30 mouse cellular contexts compared by ENCODE assay signal in the genomic region with DNA sequence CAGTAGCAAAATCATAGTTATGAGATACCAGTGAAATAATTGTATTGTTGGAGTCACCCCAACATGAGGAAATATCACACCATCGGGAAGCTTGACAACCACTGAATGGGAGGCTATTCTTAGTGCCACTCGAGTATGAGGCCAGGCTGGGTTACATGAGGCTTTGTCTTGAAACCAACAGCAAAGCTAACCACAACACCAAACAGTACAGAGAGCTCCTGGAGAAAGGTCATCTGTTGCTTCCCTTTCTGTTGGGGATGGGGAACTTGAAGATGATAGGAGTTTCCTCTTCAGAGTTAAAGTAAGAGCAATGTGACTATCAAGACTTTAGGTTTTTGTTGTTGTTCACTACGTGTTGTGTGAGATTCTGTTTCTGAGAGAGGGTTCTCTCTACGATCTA. TPM values are rescaled to one million over a fixed set of nuclear protein-coding genes. Genes with fewer than 3 reads are reported as not detected.
DNase-seq lines count a peak whose midpoint lies in the region; ATAC-seq and TF ChIP-seq lines count a peak whose summit lies in the region.
"Had no signal": no experiment of that assay in that cellular context is flagged by ENCODE, and none has a peak within 500 bp of the region (broad histone marks: within the 10 kb centered on the region; RNA-seq: fewer than 3 reads in every experiment).

No protein-coding gene starts in this region.

- H3K27ac ChIP-seq in bone marrow macrophage, adult 2 months (ENCODE audit: insufficient read depth, low read depth, low read length) = peak overlapping the region; percentile 78
- H3K27ac ChIP-seq: hindbrain, embryonic 12.5 days; hindbrain, postnatal 0 days; intestine, embryonic 15.5 days; kidney, postnatal 0 days; stomach, embryonic 15.5 days had no signal

- DNase-seq in lung, postnatal 36 days = peak; percentile 20
- no peak for DNase-seq in lung, adult 18-20 months
- no peak for DNase-seq in cerebellum, adult 9-11 months
- DNase-seq in cerebellum, postnatal 25 days = no peak
- DNase-seq in kidney, adult 8-10 months = no peak
- DNase-seq: cerebellum, adult 9-10 months; forebrain, postnatal 0 days; kidney, adult 2 months; kidney, postnatal 4 days; layer of hippocampus, postnatal 36 days; liver; midbrain, embryonic 14.5 days had no signal

- no peak for TF ChIP-seq POLR2A in bone marrow macrophage, adult 2 months (IDR thresholded peaks at IDR 0.05; ENCODE audit: borderline replicate concordance, low read depth, low read length)

- no peak overlapping the region for H3K4me3 ChIP-seq in bone marrow macrophage, adult 2 months (ENCODE audit: insufficient read depth, low read length)
- H3K4me3 ChIP-seq: erythroblast, embryonic 14.5 days; hindbrain, embryonic 12.5 days; intestine, embryonic 15.5 days; stomach, embryonic 15.5 days had no signal

- peaks cover 42% of the 10 kb centered on the region for H3K4me1 ChIP-seq in bone marrow macrophage, adult 2 months (ENCODE audit: control insufficient read depth, insufficient read depth, low read length)
- H3K4me1 ChIP-seq: hindbrain, embryonic 12.5 days; intestine, embryonic 15.5 days; stomach, embryonic 15.5 days had no signal

- TF ChIP-seq CTCF in bone marrow macrophage, adult 2 months (IDR thresholded peaks at IDR 0.05; ENCODE audit: low read depth, low read length) = no peak

- ATAC-seq in hematopoietic stem cell, adult 5-6 weeks (replicated peaks in 1 of 2; ENCODE audit: insufficient read depth in 1 of 2, low FRiP score in 2 of 2, low TSS enrichment in 1 of 2, low read depth in 1 of 2, poor library complexity in 2 of 2, severe bottlenecking in 2 of 2) = peak; percentile 62 to 67; a peak in 3 of 4 replicates
- ATAC-seq in neutrophil, adult 5-6 weeks (ENCODE audit: extremely low read depth, insufficient number of reproducible peaks, low FRiP score, poor library complexity, severe bottlenecking) = 0 out of 2 replicates have a peak, but pooled peaks have one; percentile 23
- ATAC-seq: forebrain, postnatal 0 days; hindbrain, postnatal 0 days; intestine, embryonic 15.5 days had no signal

RNA-seq across cellular contexts. Expression of gene Pilrb2, which starts 11.3 kb away (rescaled TPM):
- 37.4 and 42.3 TPM in 2 replicates for polyA plus RNA-seq in bone marrow macrophage, adult 2 months (2012; ENCODE audit: insufficient read depth, insufficient read length, missing spikeins)
- total RNA-seq in hematopoietic stem cell, adult 5-6 weeks (2017) = 3.7 and 17.8 TPM in 2 replicates
- total RNA-seq in neutrophil, adult 5-6 weeks (2017) = 139 and 177 TPM in 2 replicates
- total RNA-seq: forebrain, postnatal 0 days; gastrocnemius, adult 8-10 months; hindbrain, postnatal 0 days; layer of hippocampus, postnatal 36 days had no signal
- polyA plus RNA-seq: erythroblast, embryonic 14.5 days; forebrain, embryonic 11.5 days; forebrain, postnatal 0 days; hindbrain, embryonic 12.5 days; hindbrain, postnatal 0 days; limb, embryonic 11.5 days; neural tube, embryonic 11.5 days had no signal

RNA-seq across cellular contexts. Expression of gene Pilrb1, which starts 25.0 kb away (rescaled TPM):
- polyA plus RNA-seq in bone marrow macrophage, adult 2 months (2012; ENCODE audit: insufficient read depth, insufficient read length, missing spikeins) = 15.2 and 19.7 TPM in 2 replicates
- 6.0 and 12.3 TPM in 2 replicates for total RNA-seq in hematopoietic stem cell, adult 5-6 weeks (2017)
- total RNA-seq in neutrophil, adult 5-6 weeks (2017) = 124 and 127 TPM in 2 replicates
- total RNA-seq: forebrain, postnatal 0 days; hindbrain, postnatal 0 days; layer of hippocampus, postnatal 36 days had no signal
- polyA plus RNA-seq: cortical plate, adult 2 months; erythroblast, embryonic 14.5 days; forebrain, embryonic 11.5 days; forebrain, postnatal 0 days; G1E; hindbrain, embryonic 12.5 days; hindbrain, postnatal 0 days; midbrain, embryonic 14.5 days; neural tube, embryonic 11.5 days had no signal

RNA-seq across cellular contexts. Expression of gene Cyp3a13, which starts 38.5 kb away (rescaled TPM):
- polyA plus RNA-seq in bone marrow macrophage, adult 2 months (2012; ENCODE audit: insufficient read depth, insufficient read length, missing spikeins) = not detected in 2 replicates
- not detected in 2 replicates for total RNA-seq in hematopoietic stem cell, adult 5-6 weeks (2017)
- not detected in 2 replicates for total RNA-seq in neutrophil, adult 5-6 weeks (2017)
- total RNA-seq: adrenal gland, postnatal 25 days; forebrain, postnatal 0 days had no signal
- polyA plus RNA-seq: embryonic facial prominence, embryonic 14.5 days; erythroblast, embryonic 14.5 days; forebrain, embryonic 11.5 days; forebrain, postnatal 0 days; G1E; heart, embryonic 14.5 days; hindbrain, embryonic 12.5 days; limb, embryonic 11.5 days; midbrain, embryonic 14.5 days had no signal

RNA-seq across cellular contexts. Expression of gene Pilra, which starts 46.8 kb away (rescaled TPM):
- polyA plus RNA-seq in bone marrow macrophage, adult 2 months (2012; ENCODE audit: insufficient read depth, insufficient read length, missing spikeins) = 15.5 and 16.8 TPM in 2 replicates
- 17.7 and 22.2 TPM in 2 replicates for total RNA-seq in hematopoietic stem cell, adult 5-6 weeks (2017)
- 321 and 361 TPM in 2 replicates for total RNA-seq in neutrophil, adult 5-6 weeks (2017)
- polyA plus RNA-seq: erythroblast, embryonic 14.5 days had no signal
